Mouse (Mus musculus) G1E (cell line): Measurements from ENCODE around the gene Scamp4. TPM values are rescaled to one million over a fixed set of nuclear protein-coding genes. Genes with fewer than 3 reads are reported as not detected.

Experiments
- ATAC-seq: 2 replicates; pipeline ENCODE4 v1.8.0; 2016; ENCODE audit warnings: mild to moderate bottlenecking; ENCODE audit not compliant: insufficient number of reproducible peaks, poor library complexity, low FRiP score, severe bottlenecking; ENCODE audit errors: extremely low read depth
- DNase-seq: peaks from one replicate; pipeline ENCODE4 v3.0.0; 2012; ENCODE audit warnings: low spot score
- H3K27me3 ChIP-seq: 2 replicates; pipeline ENCODE4 v1.6.1; 2012; ENCODE audit warnings: mild to moderate bottlenecking, low read length, inconsistent platforms; ENCODE audit not compliant: insufficient read depth
- H3K36me3 ChIP-seq: replicated peaks from 2 replicates; pipeline ENCODE3; 2012; ENCODE audit warnings: mild to moderate bottlenecking, inconsistent platforms
- H3K4me1 ChIP-seq: 2 replicates; pipeline ENCODE4 v1.6.1; 2012; ENCODE audit warnings: low read depth, low read length, inconsistent platforms, mixed read lengths; ENCODE audit not compliant: insufficient read depth
- H3K4me3 ChIP-seq: 2 replicates; pipeline ENCODE4 v1.5.1; 2012; ENCODE audit warnings: low read depth, mild to moderate bottlenecking, inconsistent platforms, low read length, moderate library complexity, mixed read lengths
- H3K9me3 ChIP-seq: replicated peaks from 2 replicates; pipeline ENCODE4 v1.6.1; 2012; ENCODE audit warnings: inconsistent platforms
- CTCF ChIP-seq: IDR thresholded peaks from 2 replicates; pipeline ENCODE4 v1.5.1; 2012; ENCODE audit warnings: low read depth, low read length, inconsistent platforms, mixed read lengths
- GATA1 ChIP-seq: IDR thresholded peaks from 2 replicates; pipeline ENCODE4 v1.6.1; 2012; ENCODE audit warnings: borderline replicate concordance, low read length, inconsistent platforms, mixed read lengths
- GATA2 ChIP-seq: IDR thresholded peaks from 2 replicates; pipeline ENCODE4 v1.6.1; 2012; ENCODE audit warnings: low read depth, low read length, inconsistent platforms, borderline replicate concordance
- POLR2AphosphoS5 ChIP-seq: IDR thresholded peaks from 2 replicates; pipeline ENCODE4 v1.6.1; 2012; ENCODE audit warnings: low read depth, low read length, inconsistent platforms; ENCODE audit not compliant: insufficient replicate concordance
- TAL1 ChIP-seq: conservative IDR thresholded peaks from 2 replicates; pipeline ENCODE4 v1.6.1; 2012; ENCODE audit warnings: low read depth, low read length, inconsistent platforms, mixed read lengths
- polyA plus RNA-seq: library from polyadenylated mRNA; stranded (reverse); fragments of >175 nt; gene quantifications from 2 replicates; pipeline ENCODE4 v1.2.3, GENCODE M21; 2012
- total RNA-seq, 2 experiments: library from RNA; stranded (forward) in 1 of 2; stranded (reverse) in 1 of 2; fragments of 200-1000 nt in 1 of 2; fragments of >200 nt in 1 of 2; fragmentation: Nextera tagmentation in 1 of 2; gene quantifications; 2 replicates each; pipeline ENCODE4 v1.2.3; 2014 to 2017

Gene Scamp4
- total and polyA plus RNA-seq, 3 experiments = 12.9 to 87.0 (median 39.4) TPM

- TF ChIP-seq CTCF = no peak
- no peak for TF ChIP-seq GATA1
- TF ChIP-seq GATA2 = no peak
- no peak for TF ChIP-seq TAL1
- TF ChIP-seq POLR2AphosphoS5 = no peak
- Histone ChIP-seq H3K27me3 (no peaks in the 10 kb centered on the region), H3K9me3 (no peaks in the 10 kb centered on the region), H3K36me3 (peaks cover 23% of the 10 kb centered on the region), H3K4me1 (peaks cover 65% of the 10 kb centered on the region), H3K4me3 (peak within 1 kb of the TSS; percentile 99)
- no peak for ATAC-seq
- no peak for DNase-seq
These were observed 54.4 kb downstream of the Scamp4 start, which contains the start of gene Btbd2 for GRCm38 (mm10) chr10:80656863-80657623. Btbd2 (minus strand) TSS chr10:80657071.

DNA sequence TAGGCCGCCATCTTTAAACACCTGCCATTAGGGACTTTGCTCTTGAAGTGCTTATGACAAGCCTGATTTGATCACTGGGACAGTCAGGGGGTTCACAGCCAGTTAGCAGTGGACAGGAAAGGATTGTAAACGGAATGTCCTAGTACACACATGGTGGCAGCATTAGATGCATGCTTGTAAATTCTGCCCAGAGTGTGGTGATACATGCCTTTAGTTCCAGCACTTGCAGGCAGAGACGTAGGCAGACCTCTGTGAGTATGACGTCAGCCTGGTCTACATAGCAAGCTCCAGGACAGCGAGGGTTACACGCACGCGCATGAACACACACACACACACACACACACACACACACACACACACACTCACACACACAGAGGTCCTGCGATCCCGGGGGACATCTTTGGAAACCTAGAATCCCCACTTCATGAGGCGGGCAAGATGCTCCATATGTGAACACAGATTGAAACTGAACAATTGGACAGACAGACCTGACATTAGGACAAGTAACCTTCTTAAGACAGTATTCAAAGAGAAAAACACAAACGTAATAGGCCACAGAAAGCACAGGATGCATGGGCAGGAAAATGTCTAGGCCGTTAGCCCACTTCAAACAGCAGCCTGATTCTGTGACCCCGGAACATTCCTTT lies 55.6 kb downstream of the Scamp4 start:
- no peaks in the 10 kb centered on the region for H3K27me3 ChIP-seq
- peaks cover 70% of the 10 kb centered on the region for H3K4me1 ChIP-seq
- H3K9me3 ChIP-seq = no peaks in the 10 kb centered on the region
- DNase-seq = no peak
- H3K4me3 ChIP-seq = peak overlapping the region; percentile 50; the same call in 1 of the 2 replicates
- H3K36me3 ChIP-seq = peaks cover 12% of the 10 kb centered on the region
- no peak for ATAC-seq
- TF ChIP-seq GATA2 (no peak), CTCF (no peak), GATA1 (no peak), TAL1 (no peak)

GRCm38 (mm10) chr10:80658841-80659202 lies 56.1 kb downstream of the Scamp4 start:
- Histone ChIP-seq H3K9me3 (no peaks in the 10 kb centered on the region), H3K36me3 (peaks cover 9% of the 10 kb centered on the region), H3K27me3 (no peaks in the 10 kb centered on the region), H3K4me3 (peak overlapping the region; percentile 50; the same call in 1 of the 2 replicates), H3K4me1 (peaks cover 75% of the 10 kb centered on the region)
- no peak for TF ChIP-seq GATA2
- no peak for TF ChIP-seq TAL1
- TF ChIP-seq POLR2AphosphoS5 = no peak
- no peak for TF ChIP-seq GATA1
- no peak for TF ChIP-seq CTCF
- ATAC-seq = peak; percentile 42
- DNase-seq = no peak

DNA sequence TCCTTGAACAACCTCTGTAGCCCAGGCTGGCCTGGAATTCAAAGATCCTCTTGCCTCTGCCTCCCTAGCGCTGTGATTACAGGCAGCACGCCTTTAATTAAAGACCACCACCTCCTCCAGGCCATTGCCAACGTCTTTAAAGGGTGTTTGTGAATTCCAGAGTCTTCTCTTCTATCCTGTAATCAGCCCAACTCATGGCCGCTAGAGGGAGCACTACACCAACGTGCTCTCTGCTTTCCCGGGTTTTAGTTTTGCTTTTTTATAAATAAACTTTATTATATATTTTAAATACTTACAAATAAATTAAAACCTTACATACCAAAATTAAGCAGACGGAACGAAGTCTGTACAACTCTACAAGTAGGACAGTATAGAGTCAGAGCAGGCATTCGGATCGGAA lies 56.5 kb downstream of the Scamp4 start:
- DNase-seq = no peak
- Histone ChIP-seq H3K36me3 (peaks cover 8% of the 10 kb centered on the region), H3K4me3 (peak overlapping the region; percentile 33; the same call in 1 of the 2 replicates), H3K4me1 (peaks cover 76% of the 10 kb centered on the region), H3K27me3 (no peaks in the 10 kb centered on the region), H3K9me3 (no peaks in the 10 kb centered on the region)
- TF ChIP-seq TAL1 = no peak
- peak; percentile 34 for TF ChIP-seq CTCF
- no peak for TF ChIP-seq POLR2AphosphoS5
- ATAC-seq = no peak

DNA sequence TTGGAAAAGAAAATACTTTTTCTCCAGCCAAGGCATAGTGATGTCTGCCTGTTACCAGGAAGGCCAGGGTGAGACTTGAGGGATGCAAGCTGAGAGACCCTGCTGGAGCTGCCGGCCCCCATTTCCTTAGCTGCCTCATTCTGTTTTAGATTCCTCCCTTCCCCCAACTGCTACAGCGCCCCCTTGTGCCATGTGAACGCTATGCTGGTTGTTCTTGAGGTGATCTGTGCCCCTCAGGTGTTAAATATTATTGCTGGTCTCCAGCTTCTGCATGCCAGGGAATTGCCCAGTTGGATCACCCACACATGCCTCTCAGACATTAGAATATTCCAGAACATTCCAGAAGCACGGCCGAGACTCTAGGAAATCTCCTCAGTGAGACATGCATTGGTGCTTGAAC lies 58.5 kb downstream of the Scamp4 start:
- Histone ChIP-seq H3K4me3 (no peak overlapping the region), H3K36me3 (peaks cover 12% of the 10 kb centered on the region), H3K4me1 (peaks cover 78% of the 10 kb centered on the region), H3K9me3 (no peaks in the 10 kb centered on the region), H3K27me3 (no peaks in the 10 kb centered on the region)
- TF ChIP-seq GATA2 (no peak), GATA1 (no peak), CTCF (peak; percentile 64), TAL1 (no peak), POLR2AphosphoS5 (no peak)
- DNase-seq (no peak), ATAC-seq (no peak)

GRCm38 (mm10) chr10:80663485-80664196 lies 61.0 kb downstream of the Scamp4 start:
- DNase-seq (no peak), ATAC-seq (no peak)
- no peak overlapping the region for H3K4me3 ChIP-seq
- H3K9me3 ChIP-seq = no peaks in the 10 kb centered on the region
- TF ChIP-seq GATA2 = no peak
- TF ChIP-seq CTCF = no peak
- TF ChIP-seq GATA1 = no peak
- H3K4me1 ChIP-seq = peaks cover 81% of the 10 kb centered on the region
- no peaks in the 10 kb centered on the region; the same call in 1 of the 2 replicates for H3K27me3 ChIP-seq
- H3K36me3 ChIP-seq = peaks cover 37% of the 10 kb centered on the region
